Mouse (Mus musculus): ENCODE data around the gene Lmna. TPM values are rescaled to one million over a fixed set of nuclear protein-coding genes. Genes with fewer than 3 reads are reported as not detected.

The Lmna gene
- polyA plus RNA-seq, 1 experiment from 2014 or later: 31.0 TPM

DNA sequence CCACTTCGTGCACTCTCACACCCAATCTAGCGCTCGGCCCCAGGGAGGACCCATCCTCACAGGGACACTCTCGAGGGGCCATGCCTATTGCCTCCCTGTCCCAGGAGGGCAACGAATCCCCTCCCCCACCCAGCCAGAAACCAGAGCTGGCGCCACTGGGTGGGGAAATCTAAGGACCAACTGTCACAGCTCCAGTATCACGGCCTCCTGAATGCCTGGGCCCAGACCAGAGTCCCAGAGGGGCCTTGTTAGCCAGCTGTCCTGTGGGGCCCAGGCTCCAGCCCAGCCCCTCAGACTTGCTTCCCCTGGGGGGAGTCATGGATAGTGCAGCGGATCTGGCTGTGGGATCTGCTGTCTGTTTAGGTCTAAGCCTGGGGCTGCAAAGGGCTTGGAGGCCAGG is 17.8 kb upstream of the Lmna start:
- peak overlapping the region; percentile 61 for H3K27ac ChIP-seq (replicated peaks; ENCODE audit: low read depth, low read length)
- H3K27me3 ChIP-seq (ENCODE audit: control insufficient read depth, insufficient read depth, low read length): no peaks in the 10 kb centered on the region
- peak overlapping the region; percentile 10; the same call in 1 of the 2 replicates for H3K4me3 ChIP-seq (replicated peaks; ENCODE audit: low read depth, low read length)
- H3K36me3 ChIP-seq (ENCODE audit: control insufficient read depth, insufficient read depth, low read length): peaks cover 20% of the 10 kb centered on the region
- WGBS: 24% methylated on average over 8 of the region's 8 CpGs
- peak; percentile 19 for DNase-seq
- H3K4me2 ChIP-seq (ENCODE audit: low read length): peak overlapping the region; percentile 50
- no peaks in the 10 kb centered on the region for H3K9me3 ChIP-seq (ENCODE audit: control insufficient read depth, low read length)
- H3K9ac ChIP-seq (replicated peaks; ENCODE audit: low read length): peak overlapping the region; percentile 49
- H3K4me1 ChIP-seq (ENCODE audit: control insufficient read depth, insufficient read depth, low read length): peaks cover 46% of the 10 kb centered on the region
- no peak for ATAC-seq (ENCODE audit: low FRiP score, low TSS enrichment)

- H3K27me3 ChIP-seq (ENCODE audit: control insufficient read depth, insufficient read depth, low read length): no peaks in the 10 kb centered on the region
- peak overlapping the region; percentile 29 for H3K4me2 ChIP-seq (ENCODE audit: low read length)
- no peaks in the 10 kb centered on the region for H3K9me3 ChIP-seq (ENCODE audit: control insufficient read depth, low read length)
- peaks cover 46% of the 10 kb centered on the region for H3K4me1 ChIP-seq (ENCODE audit: control insufficient read depth, insufficient read depth, low read length)
- H3K9ac ChIP-seq (replicated peaks; ENCODE audit: low read length): no peak overlapping the region; the same call in 1 of the 2 replicates
- WGBS: 33% methylated on average over 17 of the region's 17 CpGs
- peak; percentile 63; the same call in 1 of the 2 replicates for ATAC-seq (ENCODE audit: low FRiP score, low TSS enrichment)
- H3K4me3 ChIP-seq (replicated peaks; ENCODE audit: low read depth, low read length): no peak overlapping the region
- H3K36me3 ChIP-seq (ENCODE audit: control insufficient read depth, insufficient read depth, low read length): peaks cover 20% of the 10 kb centered on the region
- no peak overlapping the region for H3K27ac ChIP-seq (replicated peaks; ENCODE audit: low read depth, low read length)
- DNase-seq: peak; percentile 94
Measured at GRCm38 (mm10) chr3:88526157-88527131, 16.7 kb upstream of the Lmna start.

GRCm38 (mm10) chr3:88525021-88525420 is 15.3 kb upstream of the Lmna start:
- no peak for ATAC-seq (ENCODE audit: low FRiP score, low TSS enrichment)
- 88% methylated on average over 5 of the region's 5 CpGs for WGBS
- H3K9ac ChIP-seq (replicated peaks; ENCODE audit: low read length): no peak overlapping the region

DNA sequence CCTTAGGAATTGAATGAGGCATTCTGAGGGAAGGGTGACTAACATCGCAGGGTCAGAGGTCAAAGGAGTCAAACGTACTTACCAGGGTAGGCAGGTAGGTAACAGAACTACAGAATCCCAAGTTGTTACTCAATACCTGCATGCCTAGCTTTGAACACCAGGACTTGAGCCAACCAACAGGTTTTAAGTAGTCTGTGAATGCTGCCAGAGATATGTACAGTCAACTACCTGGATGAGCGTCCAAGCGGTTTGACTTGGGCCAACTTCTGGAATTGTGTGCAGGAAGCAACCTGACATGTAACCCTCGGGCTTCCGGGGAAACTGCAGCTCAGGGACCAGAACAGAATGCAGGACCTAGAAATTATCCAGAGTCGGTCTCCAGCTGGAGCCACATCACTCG is 13.3 kb upstream of the Lmna start:
- H3K4me2 ChIP-seq (ENCODE audit: low read length): no peak overlapping the region
- H3K4me3 ChIP-seq (replicated peaks; ENCODE audit: low read depth, low read length): no peak overlapping the region
- H3K4me1 ChIP-seq (ENCODE audit: control insufficient read depth, insufficient read depth, low read length): peaks cover 23% of the 10 kb centered on the region
- no peak overlapping the region for H3K9ac ChIP-seq (replicated peaks; ENCODE audit: low read length)
- peaks cover 20% of the 10 kb centered on the region for H3K36me3 ChIP-seq (ENCODE audit: control insufficient read depth, insufficient read depth, low read length)
- H3K27me3 ChIP-seq (ENCODE audit: control insufficient read depth, insufficient read depth, low read length): no peaks in the 10 kb centered on the region
- ATAC-seq (ENCODE audit: low FRiP score, low TSS enrichment): no peak
- DNase-seq: no peak
- WGBS: 93% methylated on average over 8 of the region's 8 CpGs
- no peaks in the 10 kb centered on the region for H3K9me3 ChIP-seq (ENCODE audit: control insufficient read depth, low read length)
- no peak overlapping the region for H3K27ac ChIP-seq (replicated peaks; ENCODE audit: low read depth, low read length)

More at GRCm38 (mm10) chr3:88525021-88525420, 15.3 kb upstream of the Lmna start:
- no peaks in the 10 kb centered on the region for H3K9me3 ChIP-seq (ENCODE audit: control insufficient read depth, low read length)
- H3K4me3 ChIP-seq (replicated peaks; ENCODE audit: low read depth, low read length): no peak overlapping the region
- no peak overlapping the region for H3K27ac ChIP-seq (replicated peaks; ENCODE audit: low read depth, low read length)
- DNase-seq: no peak
- no peak overlapping the region for H3K4me2 ChIP-seq (ENCODE audit: low read length)
- peaks cover 20% of the 10 kb centered on the region for H3K36me3 ChIP-seq (ENCODE audit: control insufficient read depth, insufficient read depth, low read length)
- H3K4me1 ChIP-seq (ENCODE audit: control insufficient read depth, insufficient read depth, low read length): peaks cover 39% of the 10 kb centered on the region
- no peaks in the 10 kb centered on the region for H3K27me3 ChIP-seq (ENCODE audit: control insufficient read depth, insufficient read depth, low read length)

DNA sequence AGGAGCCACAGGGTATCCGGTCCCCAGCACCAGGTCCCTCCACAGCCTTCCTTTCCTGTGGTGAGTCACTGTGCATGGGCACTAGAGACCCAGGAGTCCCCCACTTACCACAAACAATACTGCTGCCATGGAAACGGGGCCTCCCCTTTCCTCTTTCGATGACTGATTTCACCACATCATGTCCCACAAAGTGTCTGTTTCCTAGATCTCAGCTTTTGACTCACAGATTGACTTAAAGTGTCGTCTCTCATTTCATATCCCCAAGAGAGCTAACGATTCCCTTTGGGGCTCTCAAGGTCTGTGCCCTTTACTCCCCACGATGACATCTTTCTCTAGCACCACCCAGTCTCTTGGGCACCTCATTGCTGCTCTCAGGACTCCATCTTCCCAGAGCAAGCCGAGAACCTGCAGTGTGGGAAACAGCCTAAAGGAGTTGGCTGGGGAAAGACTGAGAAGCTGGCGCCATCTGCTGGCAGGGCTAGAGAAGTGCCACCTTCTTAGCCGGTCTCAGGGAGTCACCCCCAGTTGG is 12.1 kb upstream of the Lmna start:
- peak; percentile 81 for DNase-seq
- Histone ChIP-seq H3K4me3 (replicated peaks; ENCODE audit: low read depth, low read length) (no peak overlapping the region), H3K4me2 (ENCODE audit: low read length) (no peak overlapping the region), H3K9me3 (ENCODE audit: control insufficient read depth, low read length) (no peaks in the 10 kb centered on the region), H3K9ac (replicated peaks; ENCODE audit: low read length) (no peak overlapping the region), H3K36me3 (ENCODE audit: control insufficient read depth, insufficient read depth, low read length) (peaks cover 20% of the 10 kb centered on the region), H3K27me3 (ENCODE audit: control insufficient read depth, insufficient read depth, low read length) (no peaks in the 10 kb centered on the region), H3K4me1 (ENCODE audit: control insufficient read depth, insufficient read depth, low read length) (peaks cover 11% of the 10 kb centered on the region), H3K27ac (replicated peaks; ENCODE audit: low read depth, low read length) (no peak overlapping the region)
- ATAC-seq (ENCODE audit: low FRiP score, low TSS enrichment): 0 out of 2 replicates have a peak, but pooled peaks have one; percentile 7
- WGBS: 30% methylated on average over 9 of the region's 9 CpGs

DNA sequence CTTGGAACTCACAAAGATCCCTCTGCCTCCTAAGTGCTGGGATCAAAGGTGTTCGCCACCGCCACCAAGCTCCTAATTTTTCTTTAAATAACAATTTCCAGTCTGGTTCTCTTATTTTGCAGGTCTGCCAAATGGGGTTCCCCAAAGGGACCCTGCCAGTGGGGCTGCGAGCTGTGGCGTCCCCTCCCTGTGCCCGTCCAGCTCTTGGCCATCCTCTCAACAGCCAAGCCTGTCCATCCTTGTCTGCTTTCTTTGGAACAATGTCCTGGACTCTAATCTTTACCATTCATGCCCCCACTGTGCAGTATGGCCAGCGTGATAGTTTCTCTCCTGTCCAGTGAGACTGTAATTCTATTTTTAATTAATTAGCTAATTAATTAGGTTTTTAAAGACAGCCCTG is 11.4 kb upstream of the Lmna start:
- H3K27me3 ChIP-seq (ENCODE audit: control insufficient read depth, insufficient read depth, low read length): no peaks in the 10 kb centered on the region
- no peak overlapping the region for H3K4me2 ChIP-seq (ENCODE audit: low read length)
- H3K4me3 ChIP-seq (replicated peaks; ENCODE audit: low read depth, low read length): no peak overlapping the region
- DNase-seq (no peak), ATAC-seq (ENCODE audit: low FRiP score, low TSS enrichment) (no peak)
- H3K27ac ChIP-seq (replicated peaks; ENCODE audit: low read depth, low read length): no peak overlapping the region
- no peaks in the 10 kb centered on the region for H3K9me3 ChIP-seq (ENCODE audit: control insufficient read depth, low read length)
- H3K9ac ChIP-seq (replicated peaks; ENCODE audit: low read length): no peak overlapping the region
- peaks cover 5% of the 10 kb centered on the region; the same call in 1 of the 2 replicates for H3K4me1 ChIP-seq (ENCODE audit: control insufficient read depth, insufficient read depth, low read length)
- H3K36me3 ChIP-seq (ENCODE audit: control insufficient read depth, insufficient read depth, low read length): peaks cover 20% of the 10 kb centered on the region
- 93% methylated on average over 6 of the region's 6 CpGs for WGBS

DNA sequence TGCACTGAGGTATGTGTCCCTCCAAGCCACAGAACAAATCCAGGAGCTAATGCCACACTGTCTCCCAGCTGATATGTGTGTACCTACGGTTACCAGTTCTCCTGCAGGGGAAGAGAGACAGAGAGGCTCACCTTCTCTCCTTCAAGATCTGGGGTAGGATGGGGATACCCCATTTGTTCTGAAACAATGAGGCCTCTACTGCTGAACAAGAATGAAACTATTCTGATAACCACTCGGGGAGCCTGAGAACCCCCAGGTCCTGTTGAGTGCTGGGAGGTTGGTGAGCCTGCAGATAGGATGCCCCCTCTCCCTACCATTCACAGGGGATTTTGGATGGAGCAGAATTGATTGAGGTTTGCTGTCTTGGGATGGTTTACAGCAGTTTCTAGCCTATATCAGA is 10.3 kb upstream of the Lmna start:
- H3K4me3 ChIP-seq (replicated peaks; ENCODE audit: low read depth, low read length): no peak overlapping the region
- H3K4me1 ChIP-seq (ENCODE audit: control insufficient read depth, insufficient read depth, low read length): no peaks in the 10 kb centered on the region
- no peak overlapping the region for H3K9ac ChIP-seq (replicated peaks; ENCODE audit: low read length)
- H3K27ac ChIP-seq (replicated peaks; ENCODE audit: low read depth, low read length): no peak overlapping the region
- no peaks in the 10 kb centered on the region for H3K9me3 ChIP-seq (ENCODE audit: control insufficient read depth, low read length)
- H3K4me2 ChIP-seq (ENCODE audit: low read length): no peak overlapping the region
- DNase-seq: no peak
- ATAC-seq (ENCODE audit: low FRiP score, low TSS enrichment): no peak
- no peaks in the 10 kb centered on the region for H3K27me3 ChIP-seq (ENCODE audit: control insufficient read depth, insufficient read depth, low read length)
- H3K36me3 ChIP-seq (ENCODE audit: control insufficient read depth, insufficient read depth, low read length): peaks cover 17% of the 10 kb centered on the region
- 81% methylated on average over 2 of the region's 2 CpGs for WGBS

DNA sequence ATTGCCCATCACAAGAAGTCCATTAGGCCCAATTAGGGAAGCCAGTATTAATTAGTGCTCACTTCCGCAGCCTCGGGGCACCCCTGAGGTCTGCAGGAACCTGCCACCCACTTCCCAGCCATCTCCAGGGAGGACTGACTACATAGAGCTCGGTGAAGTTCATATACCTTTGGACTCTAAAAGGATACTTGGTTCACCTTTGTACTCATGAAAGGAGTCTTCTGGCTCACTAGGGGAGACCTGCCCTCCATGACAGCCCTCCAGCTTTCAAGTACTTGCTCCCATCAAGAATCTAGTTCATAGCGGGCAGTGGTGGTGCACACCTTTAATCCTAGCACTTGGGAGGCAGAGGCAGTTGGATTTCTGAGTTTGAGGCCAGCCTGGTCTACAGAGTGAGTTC is 8.7 kb upstream of the Lmna start:
- ATAC-seq (ENCODE audit: low FRiP score, low TSS enrichment) (no peak), DNase-seq (no peak)
- Histone ChIP-seq H3K36me3 (ENCODE audit: control insufficient read depth, insufficient read depth, low read length) (peaks cover 6% of the 10 kb centered on the region; the same call in 1 of the 2 replicates), H3K9me3 (ENCODE audit: control insufficient read depth, low read length) (no peaks in the 10 kb centered on the region), H3K4me2 (ENCODE audit: low read length) (no peak overlapping the region), H3K27me3 (ENCODE audit: control insufficient read depth, insufficient read depth, low read length) (no peaks in the 10 kb centered on the region), H3K4me1 (ENCODE audit: control insufficient read depth, insufficient read depth, low read length) (peaks cover 2% of the 10 kb centered on the region; the same call in 1 of the 2 replicates), H3K4me3 (replicated peaks; ENCODE audit: low read depth, low read length) (no peak overlapping the region), H3K9ac (replicated peaks; ENCODE audit: low read length) (no peak overlapping the region), H3K27ac (replicated peaks; ENCODE audit: low read depth, low read length) (no peak overlapping the region)
- WGBS: 91% methylated on average over 4 of the region's 4 CpGs
